Mouse (Mus musculus) kidney, postnatal 0 days (tissue): ENCODE results near the gene Ppp5c. TPM values are rescaled to one million over a fixed set of nuclear protein-coding genes. Genes with fewer than 3 reads are reported as not detected.

Experiments
- ATAC-seq: fragments of 200-750 bp; cut with Nextera tagmentation; replicated peaks from 2 replicates; pipeline ENCODE4 v1.8.0; 2017; ENCODE audit warnings: low read depth, moderate number of reproducible peaks, moderate TSS enrichment, moderate library complexity; ENCODE audit not compliant: low FRiP score
- DNase-seq: peaks from one replicate; pipeline ENCODE4 v3.0.0-alpha.2; 2016; ENCODE audit warnings: low spot score
- H3K27ac ChIP-seq: fragments of 300-500 bp; sonication (generic); 2 replicates; pipeline ENCODE4 v1.5.1; 2014; ENCODE audit warnings: mild to moderate bottlenecking
- H3K27me3 ChIP-seq: fragments of 300-500 bp; sonication (generic); 2 replicates; pipeline ENCODE4 v1.6.1; 2014; ENCODE audit warnings: low read length, mixed read lengths; ENCODE audit not compliant: insufficient read depth
- H3K36me3 ChIP-seq: fragments of 300-500 bp; sonication (generic); 2 replicates; pipeline ENCODE4 v1.6.1; 2014; ENCODE audit warnings: low read length, mixed read lengths; ENCODE audit not compliant: insufficient read depth
- H3K4me1 ChIP-seq: fragments of 300-500 bp; sonication (generic); replicated peaks from 2 replicates; pipeline ENCODE4 v1.6.1; 2014; ENCODE audit warnings: antibody characterized with exemption, low read length, mixed read lengths; ENCODE audit not compliant: insufficient read depth
- H3K4me2 ChIP-seq: fragments of 300-500 bp; sonication (generic); 2 replicates; pipeline ENCODE4 v1.6.1; 2014; ENCODE audit warnings: mild to moderate bottlenecking, low read length, moderate library complexity, mixed read lengths
- H3K4me3 ChIP-seq: fragments of 300-500 bp; sonication (generic); replicated peaks from 2 replicates; pipeline ENCODE4 v1.5.1; 2014; ENCODE audit warnings: low read depth, low read length
- H3K9ac ChIP-seq: fragments of 300-500 bp; sonication (generic); 2 replicates; pipeline ENCODE4 v1.6.1; 2014; ENCODE audit warnings: low read depth, low read length
- H3K9me3 ChIP-seq: fragments of 300-500 bp; sonication (generic); replicated peaks from 2 replicates; pipeline ENCODE4 v1.6.1; 2016; ENCODE audit warnings: low read length, inconsistent platforms, mixed read lengths
- CTCF ChIP-seq: IDR thresholded peaks from 2 replicates; pipeline ENCODE4 v1.5.1; 2016; ENCODE audit warnings: antibody characterized with exemption, low read depth, mild to moderate bottlenecking, moderate library complexity
- WGBS: fragments of 180-500 bp; shearing (Covaris S2); extraction: QIAGEN DNeasy Blood & Tissue Kit; methylation state at CpG from one replicate; pipeline ENCODE4 v1.1.7; 2014; 5-methylcytosine and 5-hydroxymethylcytosine counted together
- polyA plus RNA-seq: library from polyadenylated mRNA; unstranded; fragments of >200 nt; fragmentation: Nextera tagmentation; extraction: Ambion mirVana; gene quantifications from 2 replicates; pipeline ENCODE4 v1.2.1, GENCODE M21; 2015

Gene Ppp5c
- polyA plus RNA-seq, 1 experiment from 2014 or later: 82.0 TPM

DNA sequence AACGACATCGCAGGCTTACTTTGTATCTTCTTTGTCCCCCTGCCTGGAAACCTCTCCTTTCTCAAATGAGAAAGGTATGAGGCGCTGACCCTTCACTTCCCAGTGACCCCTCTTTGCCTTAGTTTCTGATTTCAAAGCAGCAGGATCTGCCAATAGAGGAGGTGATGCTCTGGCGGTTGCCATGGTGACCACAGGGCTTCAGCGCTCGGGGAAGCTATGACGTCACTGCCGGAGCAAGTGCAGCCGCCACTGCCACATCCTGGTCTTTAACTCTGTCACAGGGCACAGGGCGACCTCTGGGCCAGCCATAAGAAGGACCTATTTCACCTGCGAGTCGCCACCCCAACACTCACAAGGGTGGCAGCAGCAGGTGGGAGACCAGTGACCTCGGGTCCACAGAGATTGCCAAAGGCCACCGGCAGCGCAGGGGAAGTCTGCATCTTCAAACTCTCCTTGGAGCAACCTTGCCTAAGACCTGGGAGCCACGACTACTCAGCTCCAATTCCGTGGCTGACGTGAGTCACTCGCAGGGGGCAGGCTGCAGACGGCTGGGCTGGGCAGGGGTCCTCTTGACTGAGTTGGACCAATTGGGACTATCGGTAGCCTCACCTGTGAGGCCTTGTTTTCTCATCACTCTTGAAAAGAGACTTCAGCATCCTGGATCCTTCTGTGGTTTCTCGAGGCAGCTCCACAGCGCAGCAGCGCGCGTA lies 44.7 kb downstream of the Ppp5c start, which contains the start of gene Gm42372:
TSS of gene Gm42372 (plus strand) at position 228 of the 710 bp plus-strand sequence.
- Histone ChIP-seq H3K4me1 (peaks cover 6% of the 10 kb centered on the region; the same call in 1 of the 2 replicates), H3K9me3 (no peaks in the 10 kb centered on the region), H3K4me3 (no peak within 1 kb of the TSS), H3K9ac (no peak within 1 kb of the TSS), H3K27ac (no peak within 1 kb of the TSS), H3K4me2 (peak within 1 kb of the TSS; percentile 10; the same call in 1 of the 2 replicates), H3K36me3 (no peaks in the 10 kb centered on the region), H3K27me3 (no peaks in the 10 kb centered on the region)
- ATAC-seq: no peak
- TF ChIP-seq CTCF: no peak
- 26% methylated on average over 26 of the region's 26 CpGs for WGBS
- DNase-seq: peak; percentile 48

DNA sequence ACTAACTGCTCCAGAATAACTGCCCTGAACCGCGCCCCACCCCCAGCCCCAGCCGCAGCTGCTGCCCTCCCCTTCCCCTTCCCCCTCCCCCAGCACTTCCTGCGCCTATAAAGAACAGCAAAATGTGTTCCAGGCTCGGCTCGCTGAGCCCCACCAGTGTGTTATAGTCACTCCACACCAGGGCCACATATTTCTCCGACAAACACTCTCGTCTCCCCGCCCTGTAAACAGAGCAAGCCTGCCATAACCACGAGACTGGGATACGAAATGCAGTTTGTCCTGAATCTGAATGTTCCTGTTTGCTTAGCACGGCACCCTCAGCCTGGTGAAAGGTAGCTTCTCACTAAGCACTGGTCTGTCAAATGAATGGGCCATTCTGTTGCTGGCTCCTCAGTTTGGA lies 47.4 kb downstream of the Ppp5c start:
- no peak for TF ChIP-seq CTCF
- no peak overlapping the region; the same call in 1 of the 2 replicates for H3K4me3 ChIP-seq
- WGBS: 1% methylated on average over 12 of the region's 12 CpGs
- DNase-seq (peak; percentile 54), ATAC-seq (no peak)
- H3K4me1 ChIP-seq: peaks cover 6% of the 10 kb centered on the region; the same call in 1 of the 2 replicates
- H3K36me3 ChIP-seq: no peaks in the 10 kb centered on the region
- no peaks in the 10 kb centered on the region for H3K9me3 ChIP-seq
- peak overlapping the region; percentile 38; the same call in 1 of the 2 replicates for H3K9ac ChIP-seq
- peak overlapping the region; percentile 70 for H3K27ac ChIP-seq
- H3K4me2 ChIP-seq: peak overlapping the region; percentile 54
- H3K27me3 ChIP-seq: no peaks in the 10 kb centered on the region

GRCm38 (mm10) chr7:16978593-16978992 lies 49.1 kb downstream of the Ppp5c start:
- DNase-seq (no peak), ATAC-seq (no peak)
- Histone ChIP-seq H3K9ac (no peak overlapping the region), H3K4me3 (no peak overlapping the region), H3K4me1 (peaks cover 6% of the 10 kb centered on the region; the same call in 1 of the 2 replicates), H3K27me3 (no peaks in the 10 kb centered on the region), H3K9me3 (no peaks in the 10 kb centered on the region), H3K36me3 (no peaks in the 10 kb centered on the region), H3K27ac (no peak overlapping the region), H3K4me2 (no peak overlapping the region)
- TF ChIP-seq CTCF: no peak
- 86% methylated on average over 3 of the region's 3 CpGs for WGBS

GRCm38 (mm10) chr7:16978173-16978572 lies 49.6 kb downstream of the Ppp5c start:
- Histone ChIP-seq H3K4me1 (peaks cover 6% of the 10 kb centered on the region; the same call in 1 of the 2 replicates), H3K36me3 (no peaks in the 10 kb centered on the region), H3K9ac (no peak overlapping the region), H3K27me3 (no peaks in the 10 kb centered on the region), H3K9me3 (no peaks in the 10 kb centered on the region), H3K4me2 (no peak overlapping the region), H3K27ac (no peak overlapping the region), H3K4me3 (no peak overlapping the region)
- ATAC-seq: no peak
- DNase-seq: no peak
- TF ChIP-seq CTCF: no peak
- 72% methylated on average over 6 of the region's 6 CpGs for WGBS

GRCm38 (mm10) chr7:16976298-16976697 lies 51.4 kb downstream of the Ppp5c start:
- TF ChIP-seq CTCF: no peak
- no peak overlapping the region for H3K9ac ChIP-seq
- ATAC-seq: no peak
- H3K36me3 ChIP-seq: no peaks in the 10 kb centered on the region
- H3K27me3 ChIP-seq: no peaks in the 10 kb centered on the region
- H3K9me3 ChIP-seq: no peaks in the 10 kb centered on the region
- H3K4me1 ChIP-seq: peaks cover 6% of the 10 kb centered on the region; the same call in 1 of the 2 replicates
- no peak overlapping the region for H3K4me3 ChIP-seq
- WGBS: 46% methylated on average over 8 of the region's 8 CpGs
- no peak for DNase-seq
- no peak overlapping the region for H3K27ac ChIP-seq
- H3K4me2 ChIP-seq: no peak overlapping the region

GRCm38 (mm10) chr7:16974018-16974417 lies 53.7 kb downstream of the Ppp5c start:
- no peak overlapping the region for H3K9ac ChIP-seq
- H3K27ac ChIP-seq: no peak overlapping the region
- no peaks in the 10 kb centered on the region for H3K36me3 ChIP-seq
- H3K4me1 ChIP-seq: no peaks in the 10 kb centered on the region
- ATAC-seq: 0 out of 2 replicates have a peak, but pooled peaks have one; percentile 46
- no peak for TF ChIP-seq CTCF
- H3K4me3 ChIP-seq: no peak overlapping the region
- WGBS: 58% methylated on average over 6 of the region's 6 CpGs
- H3K4me2 ChIP-seq: no peak overlapping the region
- no peak for DNase-seq
- H3K9me3 ChIP-seq: no peaks in the 10 kb centered on the region
- no peaks in the 10 kb centered on the region for H3K27me3 ChIP-seq
